Mouse (Mus musculus) liver, embryonic 14.5 days (tissue): Measurements from ENCODE around the gene Olfr1101. TPM values are rescaled to one million over a fixed set of nuclear protein-coding genes. Genes with fewer than 3 reads are reported as not detected.

Experiments used
- ATAC-seq: fragments of 200-750 bp; cut with Nextera tagmentation; 2 replicates; pipeline ENCODE4 v1.8.0; 2017; ENCODE audit warnings: moderate number of reproducible peaks, mild to moderate bottlenecking, moderate library complexity; ENCODE audit not compliant: insufficient read depth
- DNase-seq, 3 experiments: peaks; one replicate each; pipeline ENCODE4 v3.0.0-alpha.2; 2012 to 2013; ENCODE audit warnings: low read depth in 3 of 3, low spot score in 3 of 3
- H3K27ac ChIP-seq: fragments of 300-500 bp; sonication (generic); 2 replicates; pipeline ENCODE4 v1.5.1; 2014; ENCODE audit warnings: moderate library complexity, mild to moderate bottlenecking, control low read depth, inconsistent platforms
- H3K27me3 ChIP-seq: fragments of 300-500 bp; sonication (generic); 2 replicates; pipeline ENCODE4 v1.6.1; 2014; ENCODE audit warnings: mild to moderate bottlenecking, low read length, moderate library complexity; ENCODE audit not compliant: control insufficient read depth, insufficient read depth
- H3K36me3 ChIP-seq: fragments of 300-500 bp; sonication (generic); replicated peaks from 2 replicates; pipeline ENCODE4 v1.6.1; 2014; ENCODE audit warnings: low read depth; ENCODE audit not compliant: control insufficient read depth, insufficient read depth
- H3K4me1 ChIP-seq, 2 experiments: fragments of 200-500 bp in 1 of 2; fragments of 300-500 bp in 1 of 2; sonication (generic) in 1 of 2; replicated peaks; 2 replicates each; pipeline ENCODE4 v1.6.1; 2012 to 2014; ENCODE audit warnings: antibody characterized with exemption in 1 of 2, inconsistent platforms in 1 of 2, low read length in 1 of 2; ENCODE audit not compliant: control insufficient read depth in 2 of 2, insufficient read depth in 2 of 2
- H3K4me2 ChIP-seq: fragments of 300-500 bp; sonication (generic); 2 replicates; pipeline ENCODE4 v1.6.1; 2014; ENCODE audit warnings: low read depth, mild to moderate bottlenecking, control low read depth, moderate library complexity
- H3K4me3 ChIP-seq, 2 experiments: fragments of 200-500 bp in 1 of 2; fragments of 300-500 bp in 1 of 2; sonication (generic) in 1 of 2; 2 replicates each; pipeline ENCODE4 v1.5.1; 2012 to 2014; ENCODE audit warnings: low read depth in 2 of 2, low read length in 2 of 2, mild to moderate bottlenecking in 2 of 2, control low read depth in 1 of 2, inconsistent platforms in 1 of 2, moderate library complexity in 1 of 2; ENCODE audit not compliant: insufficient read depth in 1 of 2
- H3K9ac ChIP-seq: fragments of 300-500 bp; sonication (generic); replicated peaks from 2 replicates; pipeline ENCODE4 v1.6.1; 2014; ENCODE audit warnings: mild to moderate bottlenecking, control low read depth, moderate library complexity
- H3K9me3 ChIP-seq: fragments of 300-500 bp; sonication (generic); 2 replicates; pipeline ENCODE4 v1.6.1; 2016; ENCODE audit warnings: low read length, mixed read lengths; ENCODE audit not compliant: control insufficient read depth
- CTCF ChIP-seq: IDR thresholded peaks from 2 replicates; pipeline ENCODE4 v1.5.1; 2016; ENCODE audit warnings: antibody characterized with exemption, low read depth, control low read depth
- EP300 ChIP-seq: IDR thresholded peaks from 2 replicates; pipeline ENCODE4 v1.6.1; 2016; ENCODE audit warnings: antibody characterized with exemption, low read depth
- WGBS: fragments of 180-500 bp; shearing (Covaris S2); extraction: QIAGEN DNeasy Blood & Tissue Kit; methylation state at CpG from one replicate; pipeline ENCODE4 v1.1.7; 2014; ENCODE audit not compliant: insufficient replicate concordance; 5-methylcytosine and 5-hydroxymethylcytosine counted together
- polyA plus RNA-seq, 2 experiments: library from polyadenylated mRNA; depleted of rRNA in 1 of 2; stranded (reverse) in 1 of 2; unstranded in 1 of 2; fragments of >200 nt; fragmentation: Nextera tagmentation in 1 of 2; extraction: Ambion mirVana in 1 of 2; gene quantifications; 2 replicates each; pipeline versions ENCODE4 v1.2.1 to v1.2.3; 2012 to 2014

Gene Olfr1101
- polyA plus RNA-seq (2012; rRNA removed), result not detected in 2 replicates
- not detected in 2 replicates for polyA plus RNA-seq (2014; fragmentation: Nextera tagmentation; extraction: Ambion mirVana)

DNA sequence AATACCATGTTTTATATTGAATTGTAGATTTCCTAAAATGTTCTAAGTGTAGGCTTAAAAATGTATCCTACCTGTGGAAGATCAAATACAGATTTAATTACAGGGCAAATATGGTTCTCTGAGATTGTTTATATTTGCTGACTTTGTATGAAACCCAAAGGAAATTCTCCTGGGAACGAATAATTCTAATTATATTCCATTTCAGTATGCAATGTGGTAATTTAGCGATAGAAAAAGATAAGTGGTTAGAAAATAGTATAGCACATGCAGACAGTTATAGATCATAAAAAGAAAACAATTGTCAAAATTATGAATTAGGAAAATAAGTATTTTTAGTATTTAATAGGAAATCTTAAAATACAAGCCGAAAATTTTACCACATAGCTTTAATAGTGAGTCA, at the start of gene Olfr1101:
Gene Olfr1101 (minus strand): TSS at position 101 of the 400 bp plus-strand sequence.
- DNase-seq (no peak), ATAC-seq (no peak)
- no peak within 1 kb of the TSS for H3K4me3 ChIP-seq
- H3K9ac ChIP-seq, result no peak within 1 kb of the TSS
- TF ChIP-seq EP300 (no peak), CTCF (no peak)
- H3K27ac ChIP-seq, result no peak within 1 kb of the TSS
- H3K27me3 ChIP-seq, result no peaks in the 10 kb centered on the region
- 55% methylated on average over 3 of the region's 3 CpGs for WGBS
- H3K9me3 ChIP-seq, result no peaks in the 10 kb centered on the region
- no peaks in the 10 kb centered on the region for H3K4me1 ChIP-seq
- no peaks in the 10 kb centered on the region for H3K36me3 ChIP-seq
- H3K4me2 ChIP-seq, result no peak within 1 kb of the TSS

DNA sequence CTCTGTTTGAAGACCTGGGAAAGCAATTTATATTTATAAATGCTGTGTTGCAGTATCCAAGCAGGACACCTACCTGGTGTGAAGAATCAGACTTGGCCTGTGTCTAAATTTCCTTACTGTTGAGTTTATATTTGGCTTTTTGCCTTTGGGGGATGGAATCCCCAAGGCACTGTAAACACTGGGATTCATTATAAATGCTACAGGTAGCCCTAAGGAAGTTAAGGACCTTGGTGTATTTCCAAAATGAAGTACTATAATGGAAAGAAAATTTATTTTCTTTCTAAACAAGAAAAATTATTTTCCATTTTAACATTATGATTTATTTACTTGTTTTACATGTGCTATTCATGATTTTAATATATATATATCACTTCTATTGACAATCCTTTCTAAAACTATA, 45.4 kb upstream of the Olfr1101 start, which contains the start of gene Olfr1105:
Gene Olfr1105 (minus strand): TSS at position 101 of the 400 bp plus-strand sequence.
- DNase-seq (no peak), ATAC-seq (no peak)
- no peaks in the 10 kb centered on the region for H3K4me1 ChIP-seq
- H3K36me3 ChIP-seq, result no peaks in the 10 kb centered on the region
- H3K9me3 ChIP-seq, result no peaks in the 10 kb centered on the region
- TF ChIP-seq EP300 (no peak), CTCF (no peak)
- H3K27me3 ChIP-seq, result no peaks in the 10 kb centered on the region
- no peak within 1 kb of the TSS for H3K27ac ChIP-seq
- H3K4me2 ChIP-seq, result no peak within 1 kb of the TSS
- no peak within 1 kb of the TSS for H3K9ac ChIP-seq
- H3K4me3 ChIP-seq, result no peak within 1 kb of the TSS

DNA sequence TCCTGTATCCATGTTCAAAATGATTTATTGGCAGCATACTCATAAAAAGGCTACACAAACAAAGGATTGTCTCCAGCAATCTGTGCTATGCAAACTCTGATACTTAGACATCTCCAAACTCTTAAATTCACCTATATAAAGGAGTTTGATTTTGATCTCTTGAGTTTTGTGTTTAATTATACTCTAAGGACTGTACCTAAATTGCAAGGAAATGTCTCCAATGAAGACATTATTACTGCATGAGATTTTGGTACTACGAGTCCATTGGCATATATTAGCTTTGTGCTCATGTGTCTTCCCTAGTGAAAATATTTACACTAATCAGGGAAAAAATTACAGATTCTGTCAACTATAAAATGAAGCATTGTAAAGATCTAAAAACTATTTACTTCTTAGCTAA, 36.0 kb upstream of the Olfr1101 start, which contains the start of gene Olfr1104:
Gene Olfr1104 (minus strand): TSS at position 101 of the 400 bp plus-strand sequence.
- no peaks in the 10 kb centered on the region for H3K36me3 ChIP-seq
- no peak within 1 kb of the TSS for H3K4me2 ChIP-seq
- H3K4me3 ChIP-seq, result no peak within 1 kb of the TSS
- H3K27me3 ChIP-seq, result no peaks in the 10 kb centered on the region
- ATAC-seq (no peak), DNase-seq (no peak)
- WGBS, result 44% methylated on average over 1 of the region's 1 CpGs
- no peaks in the 10 kb centered on the region for H3K9me3 ChIP-seq
- H3K4me1 ChIP-seq, result no peaks in the 10 kb centered on the region
- H3K9ac ChIP-seq, result no peak within 1 kb of the TSS
- no peak within 1 kb of the TSS for H3K27ac ChIP-seq
- no peak for TF ChIP-seq CTCF
- TF ChIP-seq EP300, result no peak

DNA sequence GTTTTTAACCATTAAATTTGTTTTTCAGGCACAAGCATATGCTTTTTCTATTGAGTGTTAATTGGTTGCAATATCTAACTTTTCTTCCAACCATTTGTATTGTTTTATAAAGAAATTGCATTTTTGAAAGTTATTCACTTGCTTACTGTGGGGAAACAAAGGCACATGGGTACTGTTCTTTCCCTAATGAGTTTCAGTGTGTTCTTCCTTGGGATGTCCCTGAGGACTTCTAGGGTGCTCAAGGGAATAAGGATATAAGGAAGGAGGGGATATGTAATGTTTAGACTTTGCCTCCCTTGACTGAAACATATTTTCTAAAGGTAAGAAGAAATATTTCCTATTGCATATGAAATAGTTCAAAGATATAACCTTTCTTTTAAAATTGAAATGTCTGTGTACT, 7.1 kb upstream of the Olfr1101 start, which contains the start of gene Olfr1102:
Gene Olfr1102 (plus strand): TSS at position 301 of the 400 bp plus-strand sequence.
- Histone ChIP-seq H3K27ac (no peak within 1 kb of the TSS), H3K4me1 (no peaks in the 10 kb centered on the region), H3K36me3 (no peaks in the 10 kb centered on the region), H3K9ac (no peak within 1 kb of the TSS), H3K4me3 (no peak within 1 kb of the TSS), H3K4me2 (no peak within 1 kb of the TSS), H3K9me3 (no peaks in the 10 kb centered on the region), H3K27me3 (no peaks in the 10 kb centered on the region)
- TF ChIP-seq CTCF, result no peak
- no peak for TF ChIP-seq EP300
- ATAC-seq (no peak), DNase-seq (no peak)

DNA sequence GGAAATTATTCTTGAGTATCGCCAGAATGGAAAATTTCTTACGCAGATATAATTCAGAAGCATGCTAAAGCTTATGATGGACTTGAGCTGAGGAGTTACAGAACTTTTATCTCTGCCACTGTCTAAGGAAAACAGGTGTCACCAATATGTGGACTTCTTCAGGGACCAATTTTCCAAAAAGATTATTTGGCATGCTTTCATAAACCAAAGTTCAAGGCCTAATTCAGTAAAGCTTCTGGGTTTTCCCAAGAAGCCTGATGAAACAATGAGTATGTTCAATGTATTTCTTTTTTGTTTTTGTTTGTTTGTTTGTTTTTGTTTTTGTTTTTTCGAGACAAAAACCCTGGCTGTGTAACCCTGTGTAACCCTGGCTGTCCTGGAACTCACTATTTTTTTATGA, 11.2 kb downstream of the Olfr1101 start, which contains the start of gene Olfr1100:
Gene Olfr1100 (minus strand): TSS at position 101 of the 400 bp plus-strand sequence.
- Histone ChIP-seq H3K27ac (no peak within 1 kb of the TSS), H3K9me3 (no peaks in the 10 kb centered on the region), H3K4me2 (no peak within 1 kb of the TSS), H3K9ac (no peak within 1 kb of the TSS), H3K27me3 (no peaks in the 10 kb centered on the region), H3K4me3 (no peak within 1 kb of the TSS), H3K36me3 (no peaks in the 10 kb centered on the region), H3K4me1 (no peaks in the 10 kb centered on the region)
- TF ChIP-seq CTCF, result no peak
- TF ChIP-seq EP300, result no peak
- 54% methylated on average over 3 of the region's 3 CpGs for WGBS
- DNase-seq (no peak), ATAC-seq (no peak)
